15 mouse cellular contexts compared by ENCODE assay signal in genomic region chr19:57193382-57193781, GRCm38 (mm10).
A peak's percentile ranks its signal among the peaks of the same experiment; 100 is the strongest.
DNase-seq lines count a peak whose midpoint lies in the region; ATAC-seq and TF ChIP-seq lines count a peak whose summit lies in the region.
"Had no signal": no experiment of that assay in that cellular context is flagged by ENCODE, and none has a peak within 500 bp of the region (broad histone marks: within the 10 kb centered on the region; RNA-seq: fewer than 3 reads in every experiment).

No protein-coding gene starts in this region.

- WGBS in heart, postnatal 0 days: 56% methylated on average over 12 of the region's 12 CpGs

- peaks cover 15% of the 10 kb centered on the region; the same call in 1 of the 2 replicates for H3K36me3 ChIP-seq in heart, postnatal 0 days (replicated peaks; ENCODE audit: control insufficient read depth, insufficient read depth, low read length)
- H3K36me3 ChIP-seq: embryonic facial prominence, embryonic 15.5 days; forebrain, embryonic 10.5 days; hindbrain, embryonic 12.5 days had no signal

- no peak overlapping the region for H3K9ac ChIP-seq in heart, postnatal 0 days (replicated peaks; ENCODE audit: low read depth, low read length)
- H3K9ac ChIP-seq: embryonic facial prominence, embryonic 15.5 days; hindbrain, embryonic 12.5 days had no signal

- ATAC-seq in heart, postnatal 0 days (ENCODE audit: insufficient read depth, low read depth): no peak
- ATAC-seq: forebrain, embryonic 14.5 days; inflammation-experienced regulatory T-cells, adult 6 months; intestine, postnatal 0 days had no signal

- no peak for TF ChIP-seq EP300 in heart, postnatal 0 days (IDR thresholded peaks at IDR 0.05; ENCODE audit: low read depth)

- H3K27me3 ChIP-seq in heart, postnatal 0 days (ENCODE audit: control insufficient read depth, insufficient read depth, low read length): no peaks in the 10 kb centered on the region

- no peak overlapping the region for H3K4me3 ChIP-seq in heart, postnatal 0 days (ENCODE audit: low read depth, low read length)
- H3K4me3 ChIP-seq: embryonic facial prominence, embryonic 15.5 days; erythroblast, embryonic 14.5 days; forebrain, embryonic 10.5 days; hindbrain, embryonic 12.5 days had no signal

- DNase-seq in heart, adult 11 months: peak; percentile 96
- no peak for DNase-seq in heart, adult 8-10 months (ENCODE audit: low spot score)
- DNase-seq in heart, postnatal 0 days (ENCODE audit: low spot score): no peak
- DNase-seq in heart, adult 9 months (ENCODE audit: low spot score in 2 of 2): no peak
- peak; percentile 23 for DNase-seq in R1 (ENCODE audit: low read depth, low spot score)
- peak; percentile 73 for DNase-seq in brain, adult 2 months (ENCODE audit: low read depth, low spot score)
- DNase-seq in adrenal gland, adult 18-20 months (ENCODE audit: low spot score in 2 of 2): no peak
- DNase-seq: gastrocnemius, postnatal 25 days had no signal

- no peak for TF ChIP-seq CTCF in heart, postnatal 0 days (IDR thresholded peaks at IDR 0.05; ENCODE audit: low read depth)

- no peak overlapping the region for H3K27ac ChIP-seq in heart, postnatal 0 days (ENCODE audit: low read depth)
- H3K27ac ChIP-seq: embryonic facial prominence, embryonic 15.5 days; forebrain, embryonic 10.5 days; hindbrain, embryonic 12.5 days had no signal

- peaks cover 53% of the 10 kb centered on the region for H3K4me1 ChIP-seq in heart, postnatal 0 days (ENCODE audit: control insufficient read depth, insufficient read depth)

- peak overlapping the region; percentile 75 for H3K4me2 ChIP-seq in heart, postnatal 0 days (ENCODE audit: low read depth, low read length)
- H3K4me2 ChIP-seq: embryonic facial prominence, embryonic 15.5 days; hindbrain, embryonic 12.5 days had no signal

- no peaks in the 10 kb centered on the region for H3K9me3 ChIP-seq in heart, postnatal 0 days (replicated peaks; ENCODE audit: control insufficient read depth, low read length)
- H3K9me3 ChIP-seq: embryonic facial prominence, embryonic 15.5 days; forebrain, embryonic 10.5 days; hindbrain, embryonic 12.5 days had no signal

Comparison
In these comparisons a context has a peak if more than half of its experiments do, and no peak if none do; other contexts are left out.
1. DNase-seq: peak in heart, adult 11 months (single experiment), R1 (single experiment) and brain, adult 2 months (single experiment); none in heart, adult 8-10 months (single experiment), heart, postnatal 0 days (single experiment), heart, adult 9 months (0 of 2) and adrenal gland, adult 18-20 months (0 of 2).